Mouse (Mus musculus) macrophage (primary cell): ENCODE measurements around the gene Gm13084. TPM values are rescaled to one million over a fixed set of nuclear protein-coding genes. Genes with fewer than 3 reads are reported as not detected.
"Not testable (repeated sequence)": the region's sequence is repeated elsewhere in the genome, so short reads cannot be mapped to it uniquely, and the experiment has no call there.

Experiments used
- H3K27ac ChIP-seq: fragments of 350-480 bp; formaldehyde crosslinking; 2 replicates; pipeline ENCODE4 v1.9.0; 2021
- H3K36me3 ChIP-seq: fragments of 350-480 bp; formaldehyde crosslinking; 2 replicates; pipeline ENCODE4 v1.9.0; 2021; ENCODE audit errors: inconsistent target
- H3K4me3 ChIP-seq: fragments of 350-480 bp; formaldehyde crosslinking; 2 replicates; pipeline ENCODE4 v1.9.0; 2021; ENCODE audit errors: inconsistent target
- H3K79me2 ChIP-seq: fragments of 350-480 bp; formaldehyde crosslinking; 2 replicates; pipeline ENCODE4 v1.9.0; 2021; ENCODE audit errors: inconsistent target
- WGBS: methylation state at CpG from one replicate; pipeline ENCODE4 v1.1.7; 2026; ENCODE audit warnings: inconsistent platforms; ENCODE audit not compliant: missing documents; 5-methylcytosine and 5-hydroxymethylcytosine counted together
- polyA plus RNA-seq: library from polyadenylated mRNA; stranded (reverse); fragments of 250-400 nt; gene quantifications from 3 replicates; pipeline ENCODE4 v1.2.4, GENCODE M21; 2018; ENCODE audit warnings: inconsistent platforms
- total RNA-seq, 78 experiments: library from RNA; depleted of rRNA; stranded (reverse); fragments of 250-400 nt; gene quantifications; 1 replicate in 9 of 78; 2 replicates in 24 of 78; 3 replicates in 43 of 78; 4 replicates in 2 of 78; pipeline ENCODE4 v1.2.4; 2018; ENCODE audit warnings: inconsistent platforms in 56 of 78

Gene Gm13084
- total RNA-seq (2018; cell fraction: chromatin; rRNA removed) = not detected
- total RNA-seq (2018; cell fraction: cytosol; rRNA removed) = not detected
- total RNA-seq (2018; cell fraction: nucleus; rRNA removed) = not detected
- not detected in 3 replicates for polyA plus RNA-seq

DNA sequence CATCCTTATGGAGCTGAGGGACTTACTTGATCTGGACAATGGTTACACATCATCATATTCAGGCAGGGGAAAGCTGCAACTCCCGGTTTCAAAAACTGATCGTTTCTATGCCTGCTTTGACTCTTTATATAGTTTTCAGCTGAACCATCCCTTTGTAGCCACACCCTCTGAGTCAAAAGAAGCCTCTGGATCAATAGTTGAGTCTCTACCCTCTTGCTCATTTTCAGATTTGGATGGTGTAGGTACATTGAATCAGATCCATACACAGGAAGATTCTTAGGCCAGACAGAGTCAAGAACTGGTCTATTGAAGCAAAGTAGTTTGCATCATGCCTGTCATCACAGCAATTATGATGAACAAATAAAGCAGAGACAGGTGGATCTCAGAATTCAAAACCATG is at the start of gene Gm13084:
Gm13084 (minus strand) TSS at position 101 of the 400 bp plus-strand sequence.
- H3K79me2 ChIP-seq = no peaks in the 10 kb centered on the region
- no peaks in the 10 kb centered on the region for H3K36me3 ChIP-seq
- H3K27ac ChIP-seq = no peak within 1 kb of the TSS
- H3K4me3 ChIP-seq = no peak within 1 kb of the TSS
- 88% methylated on average over 2 of the region's 2 CpGs for WGBS

DNA sequence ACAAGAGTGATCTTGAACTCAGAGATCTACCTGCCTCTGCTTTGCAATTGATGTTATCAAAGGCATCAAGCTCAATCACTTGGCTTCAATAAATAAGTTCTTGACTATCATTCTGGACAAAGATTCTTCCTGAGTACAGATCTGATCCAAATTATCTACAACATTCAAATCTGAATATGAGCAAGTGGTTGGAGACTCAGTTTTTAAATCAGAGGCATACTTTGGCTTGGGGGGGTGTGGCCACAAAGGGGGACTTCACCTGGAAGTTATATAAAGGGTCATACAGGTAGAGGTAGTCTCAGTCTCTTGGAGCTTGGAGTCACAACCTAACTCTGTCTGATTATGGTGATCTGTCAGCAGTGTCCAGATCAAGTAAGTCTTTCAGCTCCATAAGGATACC is 30.3 kb upstream of the Gm13084 start, which contains the start of gene Gm13103:
Gm13103 (plus strand) TSS at position 301 of the 400 bp plus-strand sequence.
- H3K36me3 ChIP-seq, H3K79me2 ChIP-seq, H3K27ac ChIP-seq, H3K4me3 ChIP-seq: not testable (repeated sequence)

DNA sequence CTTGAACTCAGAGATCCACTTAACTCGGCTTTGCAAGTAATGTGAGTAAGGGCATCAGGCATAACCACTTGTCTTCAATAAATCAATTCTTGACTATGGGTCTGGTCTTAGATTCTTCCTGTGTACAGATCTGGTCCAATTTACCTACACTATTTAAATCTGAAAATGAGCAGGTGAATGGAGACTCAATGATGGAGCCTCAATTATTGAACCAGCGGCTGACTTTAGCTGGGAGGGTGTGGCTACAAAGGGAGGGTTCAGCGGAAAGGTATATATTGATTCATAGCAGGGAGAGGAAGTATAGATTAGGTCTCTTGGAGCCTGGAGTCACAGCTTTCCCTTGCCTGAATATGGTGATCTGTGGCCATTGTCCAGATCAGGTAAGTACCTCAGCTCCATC is 26.8 kb downstream of the Gm13084 start, which contains the start of gene Gm13023:
Gm13023 (plus strand) TSS at position 301 of the 400 bp plus-strand sequence.
- not testable (repeated sequence) for H3K79me2 ChIP-seq, H3K27ac ChIP-seq
- WGBS = 70% methylated on average over 3 of the region's 3 CpGs

More for the DNA sequence above, 26.8 kb downstream of the Gm13084 start, which contains the start of gene Gm13023:
- not testable (repeated sequence) for H3K36me3 ChIP-seq, H3K4me3 ChIP-seq

Other genes with a start within 250 kb of the Gm13084 start
- gene Gm13083, start 201.1 kb downstream of the Gm13084 start, polyA plus RNA-seq = not detected in 3 replicates
- not detected in 3 replicates for gene Gm13088, start 158.8 kb downstream of the Gm13084 start, polyA plus RNA-seq
- not detected in 3 replicates for gene Gm13089, start 113.4 kb downstream of the Gm13084 start, polyA plus RNA-seq
- gene Gm13078, start 96.6 kb downstream of the Gm13084 start, polyA plus RNA-seq = not detected in 3 replicates
- not detected in 3 replicates for gene Gm13023, start 26.7 kb downstream of the Gm13084 start, polyA plus RNA-seq
- not detected in 3 replicates for gene Gm13103, start 30.4 kb upstream of the Gm13084 start, polyA plus RNA-seq
- not detected in 3 replicates for gene Pramef6, start 84.3 kb upstream of the Gm13084 start, polyA plus RNA-seq
- gene Pramef25, start 134.9 kb upstream of the Gm13084 start, polyA plus RNA-seq = not detected in 3 replicates
- not detected in 3 replicates for gene Gm13101, start 150.9 kb upstream of the Gm13084 start, polyA plus RNA-seq
- gene Pramef17, start 178.3 kb upstream of the Gm13084 start, polyA plus RNA-seq = not detected in 3 replicates
- not detected in 3 replicates for gene Pramel4, start 243.0 kb upstream of the Gm13084 start, polyA plus RNA-seq